Mouse (Mus musculus) midbrain, embryonic 16.5 days (tissue): ENCODE results near the gene Pcbp3. TPM values are rescaled to one million over a fixed set of nuclear protein-coding genes. Genes with fewer than 3 reads are reported as not detected.

Source experiments
- ATAC-seq: fragments of 200-750 bp; cut with Nextera tagmentation; 2 replicates; pipeline ENCODE4 v1.8.0; 2017; ENCODE audit warnings: moderate TSS enrichment
- H3K27ac ChIP-seq: fragments of 300-500 bp; sonication (generic); 2 replicates; pipeline ENCODE4 v1.5.1; 2014; ENCODE audit warnings: mild to moderate bottlenecking, low read length, mixed read lengths
- H3K27me3 ChIP-seq: fragments of 300-500 bp; sonication (generic); 2 replicates; pipeline ENCODE4 v1.6.1; 2014; ENCODE audit warnings: low read depth, low read length, mixed read lengths; ENCODE audit not compliant: control insufficient read depth, insufficient read depth
- H3K36me3 ChIP-seq: fragments of 300-500 bp; sonication (generic); 2 replicates; pipeline ENCODE4 v1.6.1; 2014; ENCODE audit warnings: mild to moderate bottlenecking, low read length, moderate library complexity, mixed read lengths; ENCODE audit not compliant: control insufficient read depth, insufficient read depth
- H3K4me1 ChIP-seq: fragments of 300-500 bp; sonication (generic); 2 replicates; pipeline ENCODE4 v1.6.1; 2014; ENCODE audit warnings: mild to moderate bottlenecking, low read length, mixed read lengths; ENCODE audit not compliant: control insufficient read depth, insufficient read depth
- H3K4me2 ChIP-seq: fragments of 300-500 bp; sonication (generic); 2 replicates; pipeline ENCODE4 v1.6.1; 2014; ENCODE audit warnings: mild to moderate bottlenecking, low read length, mixed read lengths
- H3K4me3 ChIP-seq: fragments of 300-500 bp; sonication (generic); 2 replicates; pipeline ENCODE4 v1.5.1; 2014; ENCODE audit warnings: low read depth, mild to moderate bottlenecking, low read length, moderate library complexity, mixed read lengths
- H3K9ac ChIP-seq: fragments of 300-500 bp; sonication (generic); 2 replicates; pipeline ENCODE4 v1.6.1; 2014; ENCODE audit warnings: low read depth, low read length, mixed read lengths
- H3K9me3 ChIP-seq: fragments of 300-500 bp; sonication (generic); replicated peaks from 2 replicates; pipeline ENCODE4 v1.6.1; 2014; ENCODE audit warnings: mild to moderate bottlenecking, low read length, mixed read lengths; ENCODE audit not compliant: control insufficient read depth, poor library complexity, severe bottlenecking
- WGBS: fragments of 180-500 bp; shearing (Covaris S2); extraction: QIAGEN DNeasy Blood & Tissue Kit; methylation state at CpG from one replicate; pipeline ENCODE4 v1.1.7; 2014; 5-methylcytosine and 5-hydroxymethylcytosine counted together
- polyA plus RNA-seq: library from polyadenylated mRNA; unstranded; fragments of >200 nt; fragmentation: Nextera tagmentation; extraction: Ambion mirVana; gene quantifications from 2 replicates; pipeline ENCODE4 v1.2.1, GENCODE M21; 2015

Pcbp3 gene
- polyA plus RNA-seq, 1 experiment from 2014 or later = 78.8 TPM

- no peak overlapping the region for H3K27ac ChIP-seq
- ATAC-seq = no peak
Observed at GRCm38 (mm10) chr10:76732391-76732790, 229.3 kb downstream of the Pcbp3 start.

GRCm38 (mm10) chr10:76731621-76732239, 230.0 kb downstream of the Pcbp3 start:
- WGBS = 67% methylated on average over 20 of the region's 20 CpGs
- no peaks in the 10 kb centered on the region for H3K27me3 ChIP-seq
- H3K4me3 ChIP-seq = no peak overlapping the region
- H3K27ac ChIP-seq = no peak overlapping the region
- no peaks in the 10 kb centered on the region for H3K36me3 ChIP-seq
- no peaks in the 10 kb centered on the region for H3K9me3 ChIP-seq
- H3K4me1 ChIP-seq = peaks cover 10% of the 10 kb centered on the region
- ATAC-seq = no peak
- H3K9ac ChIP-seq = no peak overlapping the region
- no peak overlapping the region for H3K4me2 ChIP-seq

More at GRCm38 (mm10) chr10:76732391-76732790, 229.3 kb downstream of the Pcbp3 start:
- no peaks in the 10 kb centered on the region for H3K36me3 ChIP-seq
- no peaks in the 10 kb centered on the region for H3K9me3 ChIP-seq
- no peak overlapping the region for H3K4me3 ChIP-seq
- H3K9ac ChIP-seq = no peak overlapping the region
- peaks cover 10% of the 10 kb centered on the region for H3K4me1 ChIP-seq
- no peaks in the 10 kb centered on the region for H3K27me3 ChIP-seq
- 63% methylated on average over 6 of the region's 6 CpGs for WGBS
- no peak overlapping the region for H3K4me2 ChIP-seq

GRCm38 (mm10) chr10:76729631-76730620, 231.8 kb downstream of the Pcbp3 start:
- WGBS = 77% methylated on average over 19 of the region's 19 CpGs
- ATAC-seq = no peak
- Histone ChIP-seq H3K9me3 (no peaks in the 10 kb centered on the region), H3K9ac (no peak overlapping the region), H3K27me3 (no peaks in the 10 kb centered on the region), H3K4me1 (peaks cover 10% of the 10 kb centered on the region), H3K27ac (no peak overlapping the region), H3K36me3 (no peaks in the 10 kb centered on the region), H3K4me3 (no peak overlapping the region), H3K4me2 (no peak overlapping the region)

GRCm38 (mm10) chr10:76728369-76728768, 233.3 kb downstream of the Pcbp3 start:
- no peak overlapping the region for H3K4me2 ChIP-seq
- no peak overlapping the region for H3K9ac ChIP-seq
- no peak for ATAC-seq
- H3K4me3 ChIP-seq = no peak overlapping the region
- no peaks in the 10 kb centered on the region for H3K27me3 ChIP-seq
- H3K4me1 ChIP-seq = peaks cover 10% of the 10 kb centered on the region
- WGBS = 14% methylated on average over 11 of the region's 11 CpGs
- H3K27ac ChIP-seq = no peak overlapping the region
- H3K9me3 ChIP-seq = no peaks in the 10 kb centered on the region
- no peaks in the 10 kb centered on the region for H3K36me3 ChIP-seq

GRCm38 (mm10) chr10:76727301-76727700, 234.4 kb downstream of the Pcbp3 start:
- no peaks in the 10 kb centered on the region for H3K36me3 ChIP-seq
- H3K9me3 ChIP-seq = no peaks in the 10 kb centered on the region
- H3K9ac ChIP-seq = no peak overlapping the region
- no peak for ATAC-seq
- no peaks in the 10 kb centered on the region for H3K27me3 ChIP-seq
- H3K4me1 ChIP-seq = no peaks in the 10 kb centered on the region; the same call in 1 of the 2 replicates
- WGBS = 89% methylated on average over 7 of the region's 7 CpGs
- H3K4me2 ChIP-seq = no peak overlapping the region
- H3K27ac ChIP-seq = no peak overlapping the region
- no peak overlapping the region for H3K4me3 ChIP-seq

GRCm38 (mm10) chr10:76726866-76727265, 234.8 kb downstream of the Pcbp3 start:
- no peak overlapping the region for H3K4me3 ChIP-seq
- H3K36me3 ChIP-seq = no peaks in the 10 kb centered on the region
- H3K4me1 ChIP-seq = no peaks in the 10 kb centered on the region; the same call in 1 of the 2 replicates
- no peak for ATAC-seq
- no peaks in the 10 kb centered on the region for H3K9me3 ChIP-seq
- no peak overlapping the region for H3K4me2 ChIP-seq
- 89% methylated on average over 4 of the region's 4 CpGs for WGBS
- H3K27me3 ChIP-seq = no peaks in the 10 kb centered on the region
- H3K9ac ChIP-seq = no peak overlapping the region
- H3K27ac ChIP-seq = no peak overlapping the region

GRCm38 (mm10) chr10:76725682-76726285, 235.9 kb downstream of the Pcbp3 start, which contains the start of gene Col6a1:
TSS of gene Col6a1 (minus strand) at chr10:76726168.
- ATAC-seq = no peak
- no peaks in the 10 kb centered on the region; the same call in 1 of the 2 replicates for H3K4me1 ChIP-seq
- no peaks in the 10 kb centered on the region for H3K36me3 ChIP-seq
- H3K9ac ChIP-seq = peak within 1 kb of the TSS; percentile 26; the same call in 1 of the 2 replicates
- no peak within 1 kb of the TSS for H3K4me3 ChIP-seq
- no peak within 1 kb of the TSS for H3K27ac ChIP-seq
- H3K4me2 ChIP-seq = no peak within 1 kb of the TSS
- WGBS = 29% methylated on average over 9 of the region's 9 CpGs
- no peaks in the 10 kb centered on the region for H3K27me3 ChIP-seq
- H3K9me3 ChIP-seq = no peaks in the 10 kb centered on the region

GRCm38 (mm10) chr10:76725097-76725496, 236.6 kb downstream of the Pcbp3 start:
- H3K27ac ChIP-seq = no peak overlapping the region
- no peaks in the 10 kb centered on the region for H3K27me3 ChIP-seq
- 78% methylated on average over 2 of the region's 2 CpGs for WGBS
- no peak for ATAC-seq
- H3K4me1 ChIP-seq = no peaks in the 10 kb centered on the region; the same call in 1 of the 2 replicates
- H3K9ac ChIP-seq = no peak overlapping the region
- no peak overlapping the region for H3K4me3 ChIP-seq
- no peak overlapping the region for H3K4me2 ChIP-seq
- no peaks in the 10 kb centered on the region for H3K9me3 ChIP-seq
- H3K36me3 ChIP-seq = no peaks in the 10 kb centered on the region
